Mouse (Mus musculus): ENCODE results near the gene Cntnap1.

DNA sequence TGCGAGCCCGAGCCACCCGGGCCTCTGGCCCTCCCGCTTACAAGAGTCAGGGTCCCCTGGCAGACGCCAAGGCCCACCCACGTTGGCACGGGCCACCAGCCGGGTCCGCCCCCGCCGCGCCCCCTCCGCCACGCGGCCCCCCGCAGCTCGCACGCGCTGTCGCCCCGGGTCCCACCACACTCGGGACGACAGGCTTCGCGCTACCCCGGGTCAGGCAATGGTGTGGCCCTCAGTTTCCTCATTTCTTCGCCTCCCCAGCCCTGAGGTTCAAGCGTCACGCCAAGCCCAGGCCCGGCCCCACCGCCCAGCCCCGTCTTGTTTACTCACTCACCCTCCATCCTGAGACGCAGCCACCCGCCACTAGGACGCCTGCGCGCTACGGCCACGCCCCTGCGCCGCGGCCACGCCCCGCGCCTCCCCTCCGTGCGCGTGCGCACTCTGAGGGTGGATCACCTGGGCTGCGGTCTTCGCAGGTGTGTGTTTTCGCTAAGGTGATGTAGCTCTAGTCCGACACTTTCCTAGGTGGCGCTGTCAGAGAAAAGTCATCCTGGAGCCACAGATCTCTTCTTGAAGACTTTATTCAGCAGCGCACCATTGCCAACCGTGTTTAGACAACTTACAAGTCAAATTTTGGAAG is 55.9 kb downstream of the Cntnap1 start, which contains the start of gene Ezh1:
- no peak for TF ChIP-seq CTCF (IDR thresholded peaks at IDR 0.05; ENCODE audit: control insufficient read depth, insufficient read depth, insufficient read length)
- no peak for TF ChIP-seq CEBPB (IDR thresholded peaks at IDR 0.05; ENCODE audit: low read depth)
- TF ChIP-seq USF1 (IDR thresholded peaks at IDR 0.05; ENCODE audit: low read depth): no peak
- no peak for TF ChIP-seq MAX (IDR thresholded peaks at IDR 0.05)
- TF ChIP-seq MYOG (IDR thresholded peaks at IDR 0.05; ENCODE audit: control insufficient read depth, extremely low read depth, insufficient read length): no peak
